Mouse (Mus musculus) liver, embryonic 14.5 days (tissue): ENCODE measurements around the gene Wnt2.

ENCODE experiments used
- CTCF ChIP-seq: IDR thresholded peaks from 2 replicates; pipeline ENCODE4 v1.5.1; 2016; ENCODE audit warnings: antibody characterized with exemption, low read depth, control low read depth
- EP300 ChIP-seq: IDR thresholded peaks from 2 replicates; pipeline ENCODE4 v1.6.1; 2016; ENCODE audit warnings: antibody characterized with exemption, low read depth

- TF ChIP-seq EP300 (no peak), CTCF (no peak)
These were observed 23.0 kb downstream of the Wnt2 start for GRCm38 (mm10) chr6:18007356-18007755.
